Mouse (Mus musculus) erythroblast, embryonic 14.5 days (primary cell): Measurements from ENCODE around the gene Mrap. TPM values are rescaled to one million over a fixed set of nuclear protein-coding genes. Genes with fewer than 3 reads are reported as not detected.

ENCODE experiments used
- H3K27me3 ChIP-seq: 2 replicates; pipeline ENCODE4 v1.6.1; 2012; ENCODE audit warnings: inconsistent platforms; ENCODE audit not compliant: control insufficient read depth
- H3K36me3 ChIP-seq: 2 replicates; pipeline ENCODE4 v1.6.1; 2012; ENCODE audit warnings: mild to moderate bottlenecking, inconsistent platforms; ENCODE audit not compliant: control insufficient read depth
- H3K4me1 ChIP-seq: 2 replicates; pipeline ENCODE4 v1.6.1; 2012; ENCODE audit warnings: inconsistent platforms; ENCODE audit not compliant: control insufficient read depth
- H3K4me3 ChIP-seq: replicated peaks from 2 replicates; pipeline ENCODE3; 2012; ENCODE audit warnings: moderate library complexity, mild to moderate bottlenecking, inconsistent platforms
- H3K9me3 ChIP-seq: 2 replicates; pipeline ENCODE4 v1.6.1; 2012; ENCODE audit warnings: low read length, inconsistent platforms, mixed read lengths; ENCODE audit not compliant: control insufficient read depth
- GATA1 ChIP-seq: IDR thresholded peaks from 2 replicates; pipeline ENCODE4 v1.6.1; 2012; ENCODE audit warnings: low read length, inconsistent platforms, mixed read lengths
- TAL1 ChIP-seq: IDR thresholded peaks from 3 replicates; pipeline ENCODE4 v1.6.1; 2012; ENCODE audit warnings: low read length, inconsistent platforms, mixed read lengths
- polyA plus RNA-seq: library from polyadenylated mRNA; stranded (reverse); fragments of >175 nt; gene quantifications from 2 replicates; pipeline ENCODE4 v1.2.3, GENCODE M21; 2012

The Mrap gene
- 11.4 and 11.5 TPM in 2 replicates for polyA plus RNA-seq

- Histone ChIP-seq H3K4me1 (peaks cover 74% of the 10 kb centered on the region), H3K9me3 (no peaks in the 10 kb centered on the region), H3K27me3 (no peaks in the 10 kb centered on the region), H3K4me3 (peak within 1 kb of the TSS; percentile 81), H3K36me3 (peaks cover 27% of the 10 kb centered on the region)
- TF ChIP-seq TAL1 (no peak), GATA1 (no peak)
These were observed at the start of gene Mrap for GRCm38 (mm10) chr16:90738092-90738956. Gene Mrap, plus strand, starts transcription at chr16:90738207.

GRCm38 (mm10) chr16:90692704-90693385, 45.2 kb upstream of the Mrap start:
- Histone ChIP-seq H3K9me3 (no peaks in the 10 kb centered on the region; the same call in 1 of the 2 replicates), H3K4me3 (no peak overlapping the region), H3K4me1 (no peaks in the 10 kb centered on the region), H3K27me3 (no peaks in the 10 kb centered on the region), H3K36me3 (no peaks in the 10 kb centered on the region)
- TF ChIP-seq TAL1 (no peak), GATA1 (no peak)

- H3K4me3 ChIP-seq = no peak overlapping the region
- no peaks in the 10 kb centered on the region for H3K4me1 ChIP-seq
- TF ChIP-seq TAL1 (no peak), GATA1 (no peak)
- no peaks in the 10 kb centered on the region for H3K36me3 ChIP-seq
- no peaks in the 10 kb centered on the region for H3K27me3 ChIP-seq
- H3K9me3 ChIP-seq = no peaks in the 10 kb centered on the region; the same call in 1 of the 2 replicates
These were observed 44.4 kb upstream of the Mrap start for GRCm38 (mm10) chr16:90693625-90694024.

GRCm38 (mm10) chr16:90694719-90695118, 43.3 kb upstream of the Mrap start:
- Histone ChIP-seq H3K9me3 (no peaks in the 10 kb centered on the region; the same call in 1 of the 2 replicates), H3K27me3 (no peaks in the 10 kb centered on the region), H3K36me3 (no peaks in the 10 kb centered on the region), H3K4me1 (no peaks in the 10 kb centered on the region), H3K4me3 (no peak overlapping the region)
- TF ChIP-seq GATA1 (no peak), TAL1 (no peak)

GRCm38 (mm10) chr16:90695121-90695520, 42.9 kb upstream of the Mrap start:
- Histone ChIP-seq H3K9me3 (no peaks in the 10 kb centered on the region; the same call in 1 of the 2 replicates), H3K27me3 (no peaks in the 10 kb centered on the region), H3K4me1 (no peaks in the 10 kb centered on the region), H3K36me3 (no peaks in the 10 kb centered on the region), H3K4me3 (no peak overlapping the region)
- no peak for TF ChIP-seq TAL1
- TF ChIP-seq GATA1 = no peak

GRCm38 (mm10) chr16:90696306-90696705, 41.7 kb upstream of the Mrap start:
- TF ChIP-seq TAL1 (no peak), GATA1 (no peak)

GRCm38 (mm10) chr16:90699390-90699789, 38.6 kb upstream of the Mrap start:
- H3K4me3 ChIP-seq = no peak overlapping the region
- no peaks in the 10 kb centered on the region for H3K4me1 ChIP-seq
- no peaks in the 10 kb centered on the region for H3K36me3 ChIP-seq
- H3K9me3 ChIP-seq = peaks cover 6% of the 10 kb centered on the region
- no peak for TF ChIP-seq GATA1
- no peaks in the 10 kb centered on the region for H3K27me3 ChIP-seq

More at GRCm38 (mm10) chr16:90696306-90696705, 41.7 kb upstream of the Mrap start:
- H3K4me3 ChIP-seq = no peak overlapping the region
- H3K4me1 ChIP-seq = no peaks in the 10 kb centered on the region
- H3K36me3 ChIP-seq = no peaks in the 10 kb centered on the region
- H3K9me3 ChIP-seq = no peaks in the 10 kb centered on the region
- no peaks in the 10 kb centered on the region for H3K27me3 ChIP-seq

- Histone ChIP-seq H3K4me3 (no peak overlapping the region), H3K36me3 (no peaks in the 10 kb centered on the region), H3K4me1 (no peaks in the 10 kb centered on the region), H3K9me3 (peaks cover 6% of the 10 kb centered on the region), H3K27me3 (no peaks in the 10 kb centered on the region)
- TF ChIP-seq TAL1 = no peak
- no peak for TF ChIP-seq GATA1
These were observed 36.5 kb upstream of the Mrap start for GRCm38 (mm10) chr16:90701541-90701940.

- Histone ChIP-seq H3K4me1 (no peaks in the 10 kb centered on the region), H3K4me3 (no peak overlapping the region), H3K36me3 (no peaks in the 10 kb centered on the region), H3K9me3 (peaks cover 6% of the 10 kb centered on the region), H3K27me3 (no peaks in the 10 kb centered on the region; the same call in 1 of the 2 replicates)
- TF ChIP-seq TAL1 (no peak), GATA1 (no peak)
These were observed 34.4 kb upstream of the Mrap start for GRCm38 (mm10) chr16:90703646-90704045.
